Mouse (Mus musculus) hindbrain, embryonic 12.5 days (tissue): Measurements from ENCODE around the gene Asphd1. TPM values are rescaled to one million over a fixed set of nuclear protein-coding genes. Genes with fewer than 3 reads are reported as not detected.
A peak's percentile ranks its signal among the peaks of the same experiment; 100 is the strongest.

Experiments used
- ATAC-seq: fragments of 200-750 bp; cut with Nextera tagmentation; 2 replicates; pipeline ENCODE4 v1.8.0; 2017; ENCODE audit warnings: moderate TSS enrichment; ENCODE audit not compliant: low FRiP score
- H3K27ac ChIP-seq: fragments of 300-500 bp; sonication (generic); 2 replicates; pipeline ENCODE4 v1.5.1; 2016; ENCODE audit warnings: mild to moderate bottlenecking
- H3K27me3 ChIP-seq: fragments of 300-500 bp; sonication (generic); 2 replicates; pipeline ENCODE4 v1.6.1; 2016; ENCODE audit warnings: mild to moderate bottlenecking
- H3K36me3 ChIP-seq: fragments of 300-500 bp; sonication (generic); 2 replicates; pipeline ENCODE4 v1.6.1; 2016; ENCODE audit warnings: mild to moderate bottlenecking
- H3K4me1 ChIP-seq: fragments of 300-500 bp; sonication (generic); 2 replicates; pipeline ENCODE4 v1.6.1; 2016
- H3K4me2 ChIP-seq: fragments of 300-500 bp; sonication (generic); replicated peaks from 2 replicates; pipeline ENCODE4 v1.6.1; 2016; ENCODE audit warnings: mild to moderate bottlenecking
- H3K4me3 ChIP-seq: fragments of 300-500 bp; sonication (generic); 2 replicates; pipeline ENCODE4 v1.5.1; 2016; ENCODE audit warnings: mild to moderate bottlenecking
- H3K9ac ChIP-seq: fragments of 300-500 bp; sonication (generic); 2 replicates; pipeline ENCODE4 v1.6.1; 2016; ENCODE audit warnings: mild to moderate bottlenecking, moderate library complexity
- H3K9me3 ChIP-seq: fragments of 300-500 bp; sonication (generic); replicated peaks from 2 replicates; pipeline ENCODE4 v1.6.1; 2016; ENCODE audit warnings: mild to moderate bottlenecking
- WGBS: fragments of 180-500 bp; shearing (Covaris S2); methylation state at CpG from one replicate; pipeline ENCODE4 v1.1.7; 2016; 5-methylcytosine and 5-hydroxymethylcytosine counted together
- polyA plus RNA-seq: library from polyadenylated mRNA; unstranded; fragments of >200 nt; fragmentation: Nextera tagmentation; extraction: Ambion mirVana; gene quantifications from 2 replicates; pipeline ENCODE4 v1.2.1, GENCODE M21; 2016

Gene Asphd1
- polyA plus RNA-seq, 1 experiment from 2014 or later, result 4.1 TPM

DNA sequence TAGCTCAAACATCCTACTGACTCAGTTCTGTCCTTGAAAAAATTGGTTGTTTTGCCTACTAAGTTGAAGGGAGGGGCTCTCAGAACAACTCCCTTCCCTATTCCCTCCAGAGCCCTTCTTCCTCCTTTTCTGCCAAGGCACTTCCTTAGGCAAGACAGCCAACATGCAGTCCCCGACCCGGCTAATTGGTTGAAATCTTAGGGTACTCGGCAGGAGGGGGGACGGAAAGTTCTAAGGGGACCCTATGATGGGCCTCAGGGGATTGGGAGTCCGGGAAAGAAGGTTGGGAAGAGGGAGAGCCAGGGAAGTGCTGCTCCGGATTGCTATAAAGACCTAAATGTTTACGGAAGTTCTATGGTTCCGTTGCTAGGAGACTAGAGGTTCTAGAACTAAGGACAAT lies 26.1 kb upstream of the Asphd1 start:
- peaks cover 14% of the 10 kb centered on the region for H3K4me1 ChIP-seq
- ATAC-seq, result no peak; the same call in 1 of the 2 replicates
- H3K9me3 ChIP-seq, result no peaks in the 10 kb centered on the region
- peak overlapping the region; percentile 33; the same call in 1 of the 2 replicates for H3K9ac ChIP-seq
- no peaks in the 10 kb centered on the region for H3K27me3 ChIP-seq
- H3K4me2 ChIP-seq, result peak overlapping the region; percentile 89
- H3K4me3 ChIP-seq, result peak overlapping the region; percentile 79
- H3K36me3 ChIP-seq, result peaks cover 39% of the 10 kb centered on the region
- peak overlapping the region; percentile 96; the same call in 1 of the 2 replicates for H3K27ac ChIP-seq
- WGBS, result 9% methylated on average over 8 of the region's 8 CpGs

DNA sequence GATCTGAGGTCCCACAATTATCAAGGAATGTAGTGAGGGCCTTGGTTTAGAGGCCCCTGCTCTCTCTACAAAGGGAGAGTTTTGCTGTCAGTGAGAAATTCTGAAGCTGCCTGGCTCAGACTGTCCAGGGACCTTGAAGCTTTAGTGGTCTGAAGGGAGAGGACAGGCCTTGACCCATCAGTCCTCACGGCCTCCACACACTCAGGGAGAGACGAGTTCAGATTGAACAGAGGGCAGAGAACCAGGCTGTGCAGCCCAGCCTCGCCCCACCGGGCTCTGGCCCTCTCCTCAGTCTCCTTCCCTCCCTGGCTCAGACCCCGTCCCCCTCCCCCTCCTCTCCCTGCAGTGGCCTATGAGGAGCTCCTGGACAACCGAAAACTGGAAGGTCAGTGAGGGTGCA lies 18.0 kb upstream of the Asphd1 start:
- Histone ChIP-seq H3K27me3 (peaks cover 16% of the 10 kb centered on the region), H3K9ac (no peak overlapping the region), H3K36me3 (peaks cover 50% of the 10 kb centered on the region), H3K27ac (no peak overlapping the region), H3K4me1 (no peaks in the 10 kb centered on the region), H3K4me3 (no peak overlapping the region), H3K4me2 (no peak overlapping the region), H3K9me3 (no peaks in the 10 kb centered on the region)
- ATAC-seq, result no peak
- WGBS, result 63% methylated on average over 6 of the region's 6 CpGs

DNA sequence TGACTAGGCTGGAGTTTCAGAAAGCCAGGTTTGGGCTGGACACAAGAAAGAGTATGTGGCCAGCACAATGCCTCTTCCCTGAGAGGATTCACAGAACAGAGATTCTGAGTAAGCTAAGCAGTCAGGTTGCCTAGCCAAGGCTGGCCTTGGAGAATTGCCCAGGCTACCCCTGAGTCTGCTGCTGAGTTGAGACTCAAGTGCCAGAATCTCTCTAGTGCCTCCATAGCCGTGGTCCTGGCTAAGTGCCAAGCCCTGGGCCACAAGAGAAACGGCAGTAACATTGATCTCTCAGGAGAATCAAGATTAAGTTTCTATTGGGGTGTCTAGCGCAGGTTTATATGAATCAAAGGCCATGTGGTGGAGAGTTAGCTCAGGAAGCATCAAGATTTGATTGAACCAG lies 16.2 kb upstream of the Asphd1 start:
- Histone ChIP-seq H3K9ac (no peak overlapping the region), H3K27ac (no peak overlapping the region), H3K4me2 (no peak overlapping the region), H3K4me3 (no peak overlapping the region), H3K9me3 (no peaks in the 10 kb centered on the region), H3K4me1 (no peaks in the 10 kb centered on the region), H3K36me3 (peaks cover 49% of the 10 kb centered on the region), H3K27me3 (peaks cover 28% of the 10 kb centered on the region)
- ATAC-seq, result no peak
- 76% methylated on average over 3 of the region's 3 CpGs for WGBS

DNA sequence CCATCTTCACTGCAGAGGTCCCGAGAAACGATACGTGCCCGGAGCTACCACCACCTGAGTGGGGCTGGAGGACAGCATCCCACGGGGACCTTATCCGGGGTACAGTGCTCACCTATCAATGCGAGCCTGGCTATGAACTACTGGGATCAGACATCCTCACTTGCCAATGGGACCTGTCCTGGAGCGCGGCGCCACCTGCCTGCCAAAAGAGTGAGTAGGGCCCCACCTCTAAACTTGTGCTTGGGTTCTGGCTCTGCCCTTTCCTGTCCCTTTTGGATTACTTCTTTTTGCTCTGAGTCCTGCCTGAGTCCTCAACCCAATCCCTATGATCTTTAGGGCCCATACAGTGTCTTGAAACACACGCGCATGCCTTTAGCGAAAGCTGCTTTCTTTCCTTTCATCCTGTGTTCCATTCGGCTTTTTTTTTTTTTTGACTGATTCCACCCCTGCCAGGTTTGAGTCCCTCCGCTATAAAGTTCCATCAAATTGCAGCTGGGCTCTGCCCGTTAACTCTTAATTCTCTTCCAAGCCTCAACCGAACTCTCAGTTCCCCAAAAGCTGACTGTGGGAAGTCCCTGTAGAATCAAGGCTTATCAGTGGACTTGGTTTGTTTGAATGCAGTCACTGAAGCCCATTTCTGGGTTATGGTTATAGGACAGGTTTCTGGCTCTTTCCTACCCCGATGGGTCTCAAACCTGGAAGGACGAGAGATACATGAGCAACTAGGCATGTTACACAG lies 14.3 kb upstream of the Asphd1 start:
- no peak for ATAC-seq
- Histone ChIP-seq H3K9me3 (no peaks in the 10 kb centered on the region), H3K9ac (no peak overlapping the region), H3K4me1 (no peaks in the 10 kb centered on the region), H3K4me2 (0 out of 2 replicates have a peak overlapping the region, but pooled peaks have one; percentile 15), H3K4me3 (no peak overlapping the region), H3K27me3 (peaks cover 28% of the 10 kb centered on the region), H3K27ac (no peak overlapping the region), H3K36me3 (peaks cover 53% of the 10 kb centered on the region)
- 26% methylated on average over 19 of the region's 19 CpGs for WGBS

DNA sequence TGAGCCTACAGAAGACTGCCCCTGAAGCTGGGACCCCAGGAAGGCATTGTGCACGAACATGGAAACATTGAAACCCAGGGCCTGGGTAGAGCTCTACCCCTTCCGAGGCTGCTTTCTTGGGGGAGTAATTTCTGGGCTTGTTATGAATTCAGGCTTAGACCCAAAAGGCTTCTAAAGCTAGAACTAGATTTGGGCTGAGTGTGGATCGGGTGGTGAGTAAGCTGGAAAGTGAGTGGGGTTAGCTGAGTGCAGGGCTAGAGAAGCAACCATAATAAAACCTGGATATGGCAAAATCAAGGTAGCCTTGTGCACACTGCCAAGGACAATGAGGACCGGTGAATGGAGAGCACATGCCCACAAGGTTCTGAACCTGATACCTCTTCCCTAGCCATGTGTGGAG lies 12.6 kb upstream of the Asphd1 start:
- H3K27me3 ChIP-seq, result peaks cover 28% of the 10 kb centered on the region
- no peak overlapping the region for H3K27ac ChIP-seq
- no peak overlapping the region for H3K4me2 ChIP-seq
- H3K4me1 ChIP-seq, result no peaks in the 10 kb centered on the region
- H3K36me3 ChIP-seq, result peaks cover 44% of the 10 kb centered on the region
- H3K4me3 ChIP-seq, result no peak overlapping the region
- WGBS, result 91% methylated on average over 4 of the region's 4 CpGs
- H3K9ac ChIP-seq, result no peak overlapping the region
- no peaks in the 10 kb centered on the region for H3K9me3 ChIP-seq
- ATAC-seq, result no peak

DNA sequence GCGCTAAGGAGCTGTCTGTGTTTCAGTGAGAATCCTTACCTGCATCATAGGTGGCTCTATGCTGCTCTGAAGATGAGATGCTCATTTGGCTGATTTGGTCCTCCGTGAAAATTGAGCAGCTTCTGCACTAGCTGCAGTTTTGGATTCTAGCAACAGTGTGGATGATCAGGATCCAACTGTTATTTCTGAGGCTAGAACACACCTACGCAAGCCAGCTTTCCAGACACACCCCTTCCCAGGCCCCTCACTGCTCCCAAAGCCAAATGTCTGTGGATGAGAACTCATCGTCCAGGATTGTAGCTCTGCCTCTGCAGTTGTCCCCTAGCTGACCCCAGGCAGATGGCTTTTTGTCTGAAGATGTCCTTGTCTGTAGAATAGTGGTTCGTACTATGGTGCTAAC lies 11.7 kb upstream of the Asphd1 start:
- Histone ChIP-seq H3K27me3 (peaks cover 28% of the 10 kb centered on the region), H3K4me2 (no peak overlapping the region), H3K27ac (no peak overlapping the region), H3K9me3 (no peaks in the 10 kb centered on the region), H3K36me3 (peaks cover 37% of the 10 kb centered on the region), H3K4me1 (no peaks in the 10 kb centered on the region), H3K9ac (no peak overlapping the region), H3K4me3 (no peak overlapping the region)
- 83% methylated on average over 5 of the region's 5 CpGs for WGBS
- ATAC-seq, result no peak

DNA sequence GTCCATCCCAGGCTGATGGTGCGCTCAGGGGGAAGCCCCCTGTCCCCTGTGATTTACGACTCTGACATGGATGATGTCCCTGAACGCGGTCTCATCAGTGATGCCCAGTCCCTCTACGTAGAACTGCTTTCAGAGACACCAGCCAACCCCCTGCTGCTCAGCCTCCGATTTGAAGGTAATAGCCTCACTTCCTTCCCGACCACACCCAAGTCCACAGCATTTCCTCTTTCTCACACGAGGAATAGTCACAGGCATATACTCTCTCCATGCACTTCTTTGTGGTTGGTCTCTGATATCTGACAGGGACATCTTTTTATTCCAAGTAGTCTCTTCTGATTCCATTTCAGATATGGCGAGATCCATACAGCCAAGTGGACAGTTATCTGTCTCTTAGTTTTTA lies 10.4 kb upstream of the Asphd1 start:
- H3K9ac ChIP-seq, result no peak overlapping the region
- no peak overlapping the region for H3K4me2 ChIP-seq
- WGBS, result 69% methylated on average over 9 of the region's 9 CpGs
- no peak overlapping the region for H3K27ac ChIP-seq
- H3K4me3 ChIP-seq, result no peak overlapping the region
- no peak for ATAC-seq
- H3K9me3 ChIP-seq, result no peaks in the 10 kb centered on the region
- H3K4me1 ChIP-seq, result no peaks in the 10 kb centered on the region
- H3K27me3 ChIP-seq, result peaks cover 28% of the 10 kb centered on the region
- peaks cover 40% of the 10 kb centered on the region for H3K36me3 ChIP-seq

DNA sequence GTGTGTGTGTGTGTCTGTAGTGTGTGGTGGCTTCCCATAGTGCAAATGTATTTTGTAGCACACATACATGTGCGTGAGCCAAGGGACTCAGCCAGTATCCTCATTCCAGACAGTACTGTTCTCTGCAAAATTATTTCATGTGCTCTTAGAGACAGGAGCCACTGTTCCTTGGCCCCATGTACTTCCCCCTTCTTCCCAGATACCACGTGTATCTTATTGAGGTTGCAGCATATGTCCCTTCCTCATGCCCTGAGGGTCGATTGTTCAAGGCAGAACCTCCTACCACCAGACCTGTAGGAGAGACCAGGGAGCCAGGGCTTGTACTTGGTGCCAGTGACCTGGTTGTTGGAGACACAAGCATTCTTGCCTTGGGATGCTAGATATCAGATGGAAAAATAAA lies 5.7 kb upstream of the Asphd1 start:
- Histone ChIP-seq H3K27me3 (peaks cover 30% of the 10 kb centered on the region), H3K9ac (no peak overlapping the region), H3K36me3 (peaks cover 16% of the 10 kb centered on the region; the same call in 1 of the 2 replicates), H3K4me2 (no peak overlapping the region), H3K27ac (no peak overlapping the region), H3K9me3 (no peaks in the 10 kb centered on the region), H3K4me1 (peaks cover 21% of the 10 kb centered on the region), H3K4me3 (no peak overlapping the region)
- 73% methylated on average over 3 of the region's 3 CpGs for WGBS
- ATAC-seq, result no peak

DNA sequence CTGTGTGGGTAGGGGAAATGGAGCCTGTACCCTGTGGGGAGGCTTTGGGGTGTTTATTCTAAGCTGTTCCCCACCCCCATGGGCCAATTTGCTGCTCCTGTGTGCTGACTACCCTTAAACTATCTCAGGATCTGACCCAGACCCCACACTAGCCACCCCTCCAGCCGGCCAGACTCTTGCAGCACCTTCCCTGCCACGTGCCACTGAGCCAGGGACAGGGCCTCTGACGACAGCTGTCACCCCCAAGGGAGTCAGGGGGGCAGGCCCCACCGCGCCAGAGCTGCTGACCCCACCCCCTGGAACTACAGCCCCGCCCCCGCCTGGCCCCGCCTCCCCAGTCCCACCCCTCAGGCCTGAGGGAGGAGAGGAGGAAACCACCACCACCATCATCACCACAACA lies 3.3 kb upstream of the Asphd1 start:
- Histone ChIP-seq H3K36me3 (peaks cover 4% of the 10 kb centered on the region; the same call in 1 of the 2 replicates), H3K4me3 (peak overlapping the region; percentile 47), H3K4me2 (peak overlapping the region; percentile 97), H3K4me1 (peaks cover 37% of the 10 kb centered on the region), H3K9ac (peak overlapping the region; percentile 54), H3K27ac (no peak overlapping the region; the same call in 1 of the 2 replicates), H3K27me3 (peaks cover 41% of the 10 kb centered on the region), H3K9me3 (no peaks in the 10 kb centered on the region)
- ATAC-seq, result no peak
- 0% methylated on average over 8 of the region's 8 CpGs for WGBS

DNA sequence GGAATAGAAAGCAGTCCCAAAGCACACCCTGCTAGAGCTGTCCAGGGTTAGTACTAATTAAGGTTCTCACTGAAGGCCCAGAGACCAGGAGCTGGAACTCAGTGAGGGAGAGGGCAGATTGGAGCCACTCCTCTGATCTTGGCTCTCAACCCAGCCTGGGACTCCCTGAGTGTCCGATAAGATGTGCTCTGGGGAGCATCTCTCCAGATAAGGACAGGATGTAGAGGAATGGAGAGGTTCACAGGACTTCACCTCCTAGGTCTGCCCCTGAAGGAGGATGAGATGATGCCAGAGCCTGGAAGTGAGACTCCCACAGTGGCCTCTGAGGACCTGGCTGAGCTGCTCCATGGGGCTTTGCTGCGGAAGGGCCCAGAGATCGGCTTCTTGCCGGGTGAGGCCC lies 2.4 kb upstream of the Asphd1 start:
- ATAC-seq, result no peak
- 33% methylated on average over 4 of the region's 4 CpGs for WGBS
- H3K27ac ChIP-seq, result 0 out of 2 replicates have a peak overlapping the region, but pooled peaks have one; percentile 17
- H3K27me3 ChIP-seq, result peaks cover 41% of the 10 kb centered on the region
- peaks cover 37% of the 10 kb centered on the region for H3K4me1 ChIP-seq
- peak overlapping the region; percentile 97 for H3K4me2 ChIP-seq
- H3K4me3 ChIP-seq, result peak overlapping the region; percentile 47
- H3K9me3 ChIP-seq, result no peaks in the 10 kb centered on the region
- H3K9ac ChIP-seq, result peak overlapping the region; percentile 64
- H3K36me3 ChIP-seq, result peaks cover 4% of the 10 kb centered on the region; the same call in 1 of the 2 replicates

DNA sequence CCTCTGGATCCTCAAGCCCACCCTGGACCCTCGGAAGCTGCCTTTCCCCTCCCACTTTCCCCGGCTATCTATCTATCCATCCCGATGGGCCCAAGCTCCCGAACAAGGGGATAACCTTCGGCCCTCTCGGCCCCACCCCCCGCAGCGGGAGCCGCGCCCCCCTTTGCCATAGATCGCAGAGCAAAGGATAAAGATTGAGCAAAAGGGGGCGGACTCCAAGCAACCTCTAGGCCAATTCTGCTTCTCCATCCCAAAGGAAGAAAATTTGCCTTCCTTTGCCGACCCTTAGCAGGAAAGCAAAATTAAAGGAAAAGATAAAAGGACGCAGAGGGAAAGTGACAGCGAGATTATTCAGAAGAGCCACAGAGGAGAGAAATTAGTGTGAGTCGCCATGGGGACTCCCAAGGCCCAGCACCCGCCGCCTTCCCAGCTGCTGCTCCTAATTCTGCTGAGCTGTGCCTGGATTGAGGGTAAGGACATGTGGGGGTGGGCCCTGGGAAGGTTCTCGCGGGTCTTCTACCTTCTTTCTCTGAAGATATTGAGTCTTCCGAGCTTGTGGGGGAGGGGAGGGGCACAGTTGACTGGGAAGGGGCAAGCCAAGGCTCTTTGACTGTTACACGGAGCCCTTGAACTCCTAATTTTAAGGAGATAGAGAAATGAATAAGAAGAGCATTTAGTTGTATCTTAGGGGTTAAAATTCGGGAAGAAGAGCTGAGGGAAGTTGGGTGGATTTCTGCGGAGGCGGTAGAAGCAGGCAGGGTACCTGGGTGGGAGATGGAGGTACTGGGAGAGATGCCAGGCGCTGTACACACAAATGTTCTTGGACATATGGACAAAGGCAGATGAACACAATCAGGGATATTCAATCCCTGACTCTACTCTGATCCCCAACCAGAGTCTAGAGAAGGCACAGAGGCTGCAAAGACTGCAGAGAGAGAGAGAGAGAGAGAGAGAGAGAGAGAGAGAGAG lies 1.5 kb upstream of the Asphd1 start:
- Histone ChIP-seq H3K36me3 (peaks cover 11% of the 10 kb centered on the region), H3K27me3 (peaks cover 41% of the 10 kb centered on the region), H3K9me3 (no peaks in the 10 kb centered on the region), H3K9ac (peak overlapping the region; percentile 64), H3K4me3 (peak overlapping the region; percentile 47), H3K4me2 (peak overlapping the region; percentile 97), H3K4me1 (peaks cover 41% of the 10 kb centered on the region), H3K27ac (peak overlapping the region; percentile 87)
- WGBS, result 7% methylated on average over 26 of the region's 26 CpGs
- peak; percentile 10 for ATAC-seq
